Mouse (Mus musculus) C2C12 (cell line): ENCODE results near the gene Fsd1l. TPM values are rescaled to one million over a fixed set of nuclear protein-coding genes. Genes with fewer than 3 reads are reported as not detected.
A peak's percentile ranks its signal among the peaks of the same experiment; 100 is the strongest.

Source experiments
- H3K27me3 ChIP-seq: one replicate; pipeline ENCODE4 v1.6.1; 2011; ENCODE audit not compliant: control insufficient read depth, insufficient read depth, insufficient read length
- H3K36me3 ChIP-seq: one replicate; pipeline ENCODE4 v1.6.1; 2011; ENCODE audit not compliant: control insufficient read depth, insufficient read depth
- H3K4me3 ChIP-seq: one replicate; pipeline ENCODE4 v1.5.1; 2011; ENCODE audit warnings: mild to moderate bottlenecking, control low read depth; ENCODE audit not compliant: poor library complexity, insufficient read depth, severe bottlenecking
- H3K79me2 ChIP-seq: one replicate; pipeline ENCODE4 v1.6.1; 2011; ENCODE audit not compliant: control insufficient read depth, insufficient read depth
- H3K79me3 ChIP-seq: one replicate; pipeline ENCODE4 v1.6.1; 2011; ENCODE audit warnings: low read depth, control low read depth
- H3ac ChIP-seq: one replicate; pipeline ENCODE3; 2011; ENCODE audit warnings: low read depth; ENCODE audit not compliant: control insufficient read depth, insufficient read length
- CEBPB ChIP-seq: IDR thresholded peaks from one replicate; pipeline ENCODE4 v1.6.1; 2011; ENCODE audit warnings: low read depth, mild to moderate bottlenecking, control low read depth, moderate library complexity
- CTCF ChIP-seq: IDR thresholded peaks from one replicate; pipeline ENCODE4 v1.5.1; 2011; ENCODE audit not compliant: control insufficient read depth, insufficient read depth, insufficient read length
- FOSL1 ChIP-seq: IDR thresholded peaks from one replicate; pipeline ENCODE4 v1.8.0; 2011; ENCODE audit warnings: mild to moderate bottlenecking, low read length; ENCODE audit not compliant: poor library complexity, insufficient read depth, severe bottlenecking
- MAX ChIP-seq: IDR thresholded peaks from one replicate; pipeline ENCODE4 v1.6.1; 2011; ENCODE audit warnings: mild to moderate bottlenecking, control low read depth
- MYOD1 ChIP-seq: IDR thresholded peaks from one replicate; pipeline ENCODE4 v1.6.1; 2011; ENCODE audit warnings: low read depth; ENCODE audit not compliant: control insufficient read depth, insufficient read length
- MYOG ChIP-seq: IDR thresholded peaks from one replicate; pipeline ENCODE4 v1.6.1; 2011; ENCODE audit not compliant: control insufficient read depth, insufficient read length; ENCODE audit errors: extremely low read depth
- USF1 ChIP-seq: IDR thresholded peaks from one replicate; pipeline ENCODE4 v1.6.1; 2011; ENCODE audit warnings: low read depth, mild to moderate bottlenecking, control low read depth, moderate library complexity
- polyA plus RNA-seq: library from polyadenylated mRNA; unstranded; fragments of >200 nt; fragmentation: generic; extraction: Trizol; gene quantifications from one replicate; pipeline ENCODE4 v1.2.1, GENCODE M21; 2012; ENCODE audit warnings: missing spikeins

The Fsd1l gene
- polyA plus RNA-seq, 1 experiment, result 0.29 TPM

- H3K27me3 ChIP-seq, result no peaks in the 10 kb centered on the region
- H3K79me3 ChIP-seq, result peaks cover 7% of the 10 kb centered on the region
- H3K79me2 ChIP-seq, result peaks cover 17% of the 10 kb centered on the region
- H3ac ChIP-seq, result no peak overlapping the region
- H3K36me3 ChIP-seq, result no peaks in the 10 kb centered on the region
- H3K4me3 ChIP-seq, result no peak overlapping the region
- TF ChIP-seq MYOD1 (no peak), CEBPB (no peak), CTCF (no peak), MYOG (no peak), MAX (no peak), FOSL1 (no peak), USF1 (no peak)
Observed at GRCm38 (mm10) chr4:53710555-53711328, 79.5 kb downstream of the Fsd1l start.

GRCm38 (mm10) chr4:53713704-53714050 is 82.4 kb downstream of the Fsd1l start, which contains the start of gene Fktn:
Fktn (plus strand) TSS chr4:53713998.
- H3ac ChIP-seq, result peak within 1 kb of the TSS; percentile 85
- no peaks in the 10 kb centered on the region for H3K36me3 ChIP-seq
- no peak for TF ChIP-seq MAX
- TF ChIP-seq CEBPB, result no peak
- TF ChIP-seq USF1, result no peak
- no peak for TF ChIP-seq MYOD1
- TF ChIP-seq FOSL1, result no peak
- TF ChIP-seq MYOG, result no peak
- TF ChIP-seq CTCF, result no peak
- H3K79me2 ChIP-seq, result peaks cover 41% of the 10 kb centered on the region
- peaks cover 9% of the 10 kb centered on the region for H3K79me3 ChIP-seq
- no peaks in the 10 kb centered on the region for H3K27me3 ChIP-seq
- peak within 1 kb of the TSS; percentile 85 for H3K4me3 ChIP-seq

- H3K36me3 ChIP-seq, result no peaks in the 10 kb centered on the region
- H3K79me2 ChIP-seq, result peaks cover 41% of the 10 kb centered on the region
- peak overlapping the region; percentile 85 for H3K4me3 ChIP-seq
- peak overlapping the region; percentile 85 for H3ac ChIP-seq
- H3K27me3 ChIP-seq, result no peaks in the 10 kb centered on the region
- TF ChIP-seq CTCF (no peak), CEBPB (no peak), MAX (no peak), MYOG (no peak), MYOD1 (no peak), USF1 (no peak), FOSL1 (no peak)
- H3K79me3 ChIP-seq, result peaks cover 9% of the 10 kb centered on the region
Observed at GRCm38 (mm10) chr4:53714051-53714814, 83.0 kb downstream of the Fsd1l start.

GRCm38 (mm10) chr4:53715977-53716376 is 84.7 kb downstream of the Fsd1l start:
- Histone ChIP-seq H3K79me2 (peaks cover 41% of the 10 kb centered on the region), H3K27me3 (no peaks in the 10 kb centered on the region), H3K79me3 (peaks cover 9% of the 10 kb centered on the region), H3K4me3 (no peak overlapping the region), H3K36me3 (peaks cover 7% of the 10 kb centered on the region), H3ac (no peak overlapping the region)
- TF ChIP-seq CTCF (no peak), MYOD1 (no peak), CEBPB (no peak), FOSL1 (no peak), USF1 (no peak), MAX (no peak), MYOG (no peak)

DNA sequence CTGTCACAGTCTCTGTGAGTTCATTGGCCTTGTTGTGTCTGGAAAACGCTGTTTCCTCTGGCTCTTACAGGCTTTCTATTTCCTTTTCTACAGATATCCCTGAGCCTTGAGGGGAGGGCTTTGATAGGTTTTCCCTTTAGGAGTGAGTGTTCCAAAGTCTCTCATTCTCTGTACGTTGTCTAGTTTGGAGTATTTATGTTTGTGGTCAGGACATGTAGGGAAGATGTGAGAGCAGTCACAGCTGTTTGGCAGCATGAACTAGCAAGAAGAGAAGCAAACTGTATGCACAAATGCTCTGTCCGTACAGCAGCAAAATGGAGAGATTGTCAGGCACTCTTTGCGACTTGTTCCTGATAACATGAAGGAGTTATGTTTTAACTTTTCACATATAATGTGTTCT is 86.3 kb downstream of the Fsd1l start:
- H3K79me2 ChIP-seq, result peaks cover 41% of the 10 kb centered on the region
- H3K27me3 ChIP-seq, result no peaks in the 10 kb centered on the region
- no peak for TF ChIP-seq MAX
- TF ChIP-seq CEBPB, result no peak
- TF ChIP-seq MYOD1, result no peak
- no peak for TF ChIP-seq CTCF
- no peak for TF ChIP-seq MYOG
- TF ChIP-seq USF1, result no peak
- TF ChIP-seq FOSL1, result no peak
- H3K79me3 ChIP-seq, result peaks cover 9% of the 10 kb centered on the region
- no peak overlapping the region for H3ac ChIP-seq
- H3K4me3 ChIP-seq, result no peak overlapping the region
- H3K36me3 ChIP-seq, result peaks cover 13% of the 10 kb centered on the region
